Mouse (Mus musculus): Measurements from ENCODE around the gene Iqcf3. TPM values are rescaled to one million over a fixed set of nuclear protein-coding genes. Genes with fewer than 3 reads are reported as not detected.

The Iqcf3 gene
- polyA plus RNA-seq, 1 experiment from 2014 or later = not detected

DNA sequence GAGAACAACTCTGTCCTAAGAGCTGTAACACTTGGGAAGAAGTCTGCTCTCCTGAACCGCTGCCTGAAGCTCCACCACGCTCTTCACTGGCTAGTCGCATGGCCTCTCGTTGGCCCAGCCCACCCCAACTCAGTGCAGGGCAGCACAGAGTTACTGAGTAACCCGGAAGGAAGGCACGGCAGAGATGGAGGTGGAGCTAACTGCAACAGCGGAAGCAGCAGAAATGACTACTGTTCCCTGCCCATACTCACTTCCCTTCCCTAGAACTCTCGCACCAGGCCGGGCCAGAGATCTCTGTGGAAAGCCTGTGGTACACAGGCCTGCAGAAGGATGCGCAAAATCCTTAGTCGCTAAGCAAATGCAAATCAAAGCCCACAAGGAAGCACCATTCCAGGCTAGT lies 5.0 kb upstream of the Iqcf3 start:
- no peaks in the 10 kb centered on the region; the same call in 1 of the 2 replicates for H3K4me1 ChIP-seq (replicated peaks)
- H3K4me2 ChIP-seq = no peak overlapping the region
- ATAC-seq (ENCODE audit: low read depth) = no peak
- no peak overlapping the region for H3K27ac ChIP-seq (replicated peaks)
- H3K9ac ChIP-seq = no peak overlapping the region
- no peaks in the 10 kb centered on the region for H3K9me3 ChIP-seq
- WGBS = 45% methylated on average over 11 of the region's 11 CpGs
- H3K27me3 ChIP-seq = no peaks in the 10 kb centered on the region
- no peak overlapping the region for H3K4me3 ChIP-seq
- H3K36me3 ChIP-seq = no peaks in the 10 kb centered on the region

DNA sequence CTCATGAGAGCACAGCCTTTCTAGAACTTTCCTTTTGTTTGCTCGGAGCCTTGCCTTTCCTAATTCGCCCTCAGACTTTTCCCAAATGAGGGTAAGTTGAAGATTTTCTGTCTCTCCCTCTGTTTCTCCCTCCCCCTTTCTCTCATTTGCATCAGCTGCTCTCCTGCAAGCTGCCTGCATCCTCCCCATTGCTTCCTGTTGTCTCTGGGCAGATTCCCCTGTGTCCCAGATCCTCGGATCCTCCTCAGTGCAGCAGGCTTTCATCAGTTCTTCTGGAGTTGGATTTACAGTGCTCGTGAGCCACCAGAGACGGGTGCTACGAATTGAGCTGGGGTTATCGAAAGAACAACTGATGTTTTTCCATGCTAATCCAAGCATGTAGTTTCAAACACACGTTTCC lies 2.6 kb upstream of the Iqcf3 start:
- Histone ChIP-seq H3K27ac (replicated peaks) (no peak overlapping the region), H3K4me3 (no peak overlapping the region), H3K9ac (no peak overlapping the region), H3K27me3 (no peaks in the 10 kb centered on the region), H3K4me1 (replicated peaks) (no peaks in the 10 kb centered on the region; the same call in 1 of the 2 replicates), H3K9me3 (no peaks in the 10 kb centered on the region), H3K4me2 (no peak overlapping the region), H3K36me3 (no peaks in the 10 kb centered on the region)
- no peak for ATAC-seq (ENCODE audit: low read depth)
- 78% methylated on average over 8 of the region's 8 CpGs for WGBS

DNA sequence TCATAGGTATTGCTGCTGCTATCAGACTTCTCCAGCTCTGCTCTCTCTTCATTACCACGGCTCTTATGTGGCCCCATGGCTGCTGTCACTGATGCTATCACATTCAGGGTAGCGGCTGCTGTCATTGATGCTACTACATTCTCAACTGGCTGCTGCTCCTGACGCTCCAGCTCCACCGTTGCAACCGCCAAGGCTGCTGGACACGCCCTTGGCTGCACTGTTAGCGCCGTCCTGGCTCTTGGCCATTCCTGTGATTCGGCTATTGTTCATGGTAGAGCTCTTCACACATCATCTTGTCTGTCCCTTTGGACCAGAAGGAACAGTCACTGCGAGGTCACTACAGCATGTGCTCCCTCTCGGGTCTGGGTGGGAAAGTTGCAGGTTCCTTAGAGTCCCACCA lies 860 bp upstream of the Iqcf3 start:
- ATAC-seq (ENCODE audit: low read depth) = no peak
- WGBS = 91% methylated on average over 11 of the region's 11 CpGs
- H3K4me1 ChIP-seq (replicated peaks) = no peaks in the 10 kb centered on the region; the same call in 1 of the 2 replicates
- H3K27ac ChIP-seq (replicated peaks) = no peak overlapping the region
- no peaks in the 10 kb centered on the region for H3K27me3 ChIP-seq
- H3K9ac ChIP-seq = no peak overlapping the region
- no peaks in the 10 kb centered on the region for H3K9me3 ChIP-seq
- no peaks in the 10 kb centered on the region for H3K36me3 ChIP-seq
- H3K4me3 ChIP-seq = no peak overlapping the region
- no peak overlapping the region for H3K4me2 ChIP-seq

DNA sequence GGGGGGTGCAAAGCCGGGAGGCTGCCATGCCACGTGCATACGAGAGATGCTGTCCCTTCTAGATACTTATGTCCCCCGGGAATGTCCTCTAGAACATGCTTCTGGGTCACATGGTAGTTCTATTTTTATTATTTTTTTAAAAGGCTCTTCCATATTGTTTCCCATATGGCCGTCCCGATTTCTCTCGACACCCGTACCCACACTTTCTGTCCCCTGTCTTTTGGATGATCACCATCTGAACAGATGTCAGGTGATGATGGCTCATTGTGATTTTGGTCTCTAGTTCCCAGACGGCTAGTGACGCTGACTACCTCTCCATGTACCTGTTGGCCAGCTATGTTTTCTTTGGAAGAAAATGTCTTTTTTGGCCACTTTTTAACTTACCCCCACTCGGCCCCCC lies 26.5 kb downstream of the Iqcf3 start:
- no peaks in the 10 kb centered on the region for H3K4me1 ChIP-seq (replicated peaks)
- WGBS = 92% methylated on average over 11 of the region's 11 CpGs
- no peaks in the 10 kb centered on the region for H3K9me3 ChIP-seq
- H3K27me3 ChIP-seq = no peaks in the 10 kb centered on the region
- H3K4me2 ChIP-seq = no peak overlapping the region
- H3K36me3 ChIP-seq = no peaks in the 10 kb centered on the region
- H3K9ac ChIP-seq = no peak overlapping the region
- H3K27ac ChIP-seq (replicated peaks) = no peak overlapping the region
- no peak for ATAC-seq (ENCODE audit: low read depth)
- no peak overlapping the region for H3K4me3 ChIP-seq

DNA sequence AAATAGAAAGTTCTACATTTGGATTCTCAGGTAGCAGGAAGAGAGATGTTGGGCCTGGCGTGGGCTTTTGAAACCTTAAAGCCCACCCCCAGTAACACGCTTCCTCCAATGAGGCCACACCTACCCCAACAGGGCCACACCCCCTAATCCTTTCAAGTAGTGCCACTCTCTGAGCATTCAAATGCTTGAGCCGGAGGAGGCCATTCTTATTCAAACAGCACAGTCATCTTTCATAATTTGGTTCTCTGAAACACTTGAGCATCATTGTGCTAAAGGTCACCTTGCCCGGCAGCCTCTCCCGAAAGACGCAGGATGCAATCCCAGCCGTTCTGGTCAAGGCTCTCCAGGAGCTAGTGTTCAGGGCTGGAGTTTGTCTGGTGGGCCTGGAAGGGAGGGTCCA lies 27.1 kb downstream of the Iqcf3 start:
- no peaks in the 10 kb centered on the region for H3K27me3 ChIP-seq
- no peaks in the 10 kb centered on the region for H3K36me3 ChIP-seq
- ATAC-seq (ENCODE audit: low read depth) = no peak
- no peak overlapping the region for H3K4me2 ChIP-seq
- no peaks in the 10 kb centered on the region for H3K4me1 ChIP-seq (replicated peaks)
- H3K27ac ChIP-seq (replicated peaks) = no peak overlapping the region
- 89% methylated on average over 7 of the region's 7 CpGs for WGBS
- no peaks in the 10 kb centered on the region for H3K9me3 ChIP-seq
- no peak overlapping the region for H3K4me3 ChIP-seq
- H3K9ac ChIP-seq = no peak overlapping the region

DNA sequence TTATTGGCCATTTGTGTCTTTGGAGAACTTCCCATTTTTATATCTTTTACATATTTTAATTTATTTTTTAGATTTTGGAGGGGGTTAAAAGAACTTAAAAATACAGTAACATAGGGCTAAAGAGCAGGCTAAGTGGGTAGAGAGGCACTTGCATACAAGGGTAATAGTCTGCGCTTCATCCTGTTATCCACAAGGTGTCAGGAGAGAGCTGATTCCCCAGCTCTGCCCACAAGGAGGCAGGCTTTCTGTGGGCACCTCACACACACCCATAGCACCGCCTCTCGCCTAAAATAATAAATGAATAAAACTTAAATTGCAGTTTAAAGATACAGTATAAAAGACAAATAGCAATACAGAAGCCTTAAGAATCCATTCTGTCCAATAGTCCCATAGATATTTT lies 29.6 kb downstream of the Iqcf3 start:
- ATAC-seq (ENCODE audit: low read depth) = no peak
- Histone ChIP-seq H3K36me3 (no peaks in the 10 kb centered on the region), H3K9ac (no peak overlapping the region), H3K4me1 (replicated peaks) (no peaks in the 10 kb centered on the region), H3K4me2 (no peak overlapping the region), H3K27ac (replicated peaks) (no peak overlapping the region), H3K27me3 (no peaks in the 10 kb centered on the region), H3K9me3 (no peaks in the 10 kb centered on the region), H3K4me3 (no peak overlapping the region)
- 30% methylated on average over 3 of the region's 3 CpGs for WGBS

DNA sequence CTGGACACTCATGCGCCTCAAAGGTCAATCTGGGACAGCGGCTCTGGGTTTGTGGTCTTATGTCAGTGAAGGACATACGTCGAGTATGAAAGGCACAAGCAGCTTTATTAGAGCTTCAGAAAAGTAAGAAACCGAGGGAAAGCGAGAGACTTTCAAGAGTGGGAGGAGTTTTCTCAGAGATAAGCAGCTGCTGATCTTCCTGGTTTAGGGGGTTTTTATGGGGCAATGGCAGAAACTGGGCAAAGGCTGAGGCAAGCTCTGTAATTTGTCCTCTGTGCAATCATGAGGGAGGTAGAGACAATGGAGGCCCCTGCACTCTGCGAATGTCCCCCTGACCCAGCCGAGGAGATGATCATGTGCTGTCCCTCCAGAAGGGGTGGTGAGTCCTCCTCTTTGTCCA lies 41.5 kb downstream of the Iqcf3 start:
- WGBS = 76% methylated on average over 8 of the region's 8 CpGs
- Histone ChIP-seq H3K4me1 (replicated peaks) (no peaks in the 10 kb centered on the region), H3K36me3 (no peaks in the 10 kb centered on the region), H3K27ac (replicated peaks) (no peak overlapping the region), H3K9ac (no peak overlapping the region), H3K9me3 (no peaks in the 10 kb centered on the region), H3K27me3 (no peaks in the 10 kb centered on the region), H3K4me2 (no peak overlapping the region), H3K4me3 (no peak overlapping the region)
- no peak for ATAC-seq (ENCODE audit: low read depth)

DNA sequence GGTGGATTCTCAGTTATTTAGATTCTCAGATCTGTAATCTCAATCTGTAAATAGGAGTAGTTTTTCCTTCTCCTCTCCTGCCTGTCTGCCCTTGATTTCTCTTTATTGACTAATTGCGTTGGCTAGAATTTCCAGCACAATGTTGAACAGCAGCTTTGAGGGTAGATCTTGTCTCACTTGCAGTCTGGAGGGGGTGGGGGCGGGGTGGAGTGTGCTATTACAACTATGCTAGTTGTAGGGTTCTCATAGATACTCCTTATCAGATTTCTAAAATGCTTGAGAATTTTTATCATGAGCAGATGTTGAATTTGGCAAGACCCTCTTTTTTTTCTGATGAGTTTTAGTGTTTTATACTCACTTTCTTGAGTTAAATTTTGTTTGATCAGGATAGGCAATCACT lies 42.0 kb downstream of the Iqcf3 start:
- Histone ChIP-seq H3K4me1 (replicated peaks) (no peaks in the 10 kb centered on the region), H3K36me3 (no peaks in the 10 kb centered on the region), H3K9ac (no peak overlapping the region), H3K27ac (replicated peaks) (no peak overlapping the region), H3K27me3 (no peaks in the 10 kb centered on the region), H3K9me3 (no peaks in the 10 kb centered on the region), H3K4me3 (no peak overlapping the region), H3K4me2 (no peak overlapping the region)
- 78% methylated on average over 2 of the region's 2 CpGs for WGBS
- no peak for ATAC-seq (ENCODE audit: low read depth)

DNA sequence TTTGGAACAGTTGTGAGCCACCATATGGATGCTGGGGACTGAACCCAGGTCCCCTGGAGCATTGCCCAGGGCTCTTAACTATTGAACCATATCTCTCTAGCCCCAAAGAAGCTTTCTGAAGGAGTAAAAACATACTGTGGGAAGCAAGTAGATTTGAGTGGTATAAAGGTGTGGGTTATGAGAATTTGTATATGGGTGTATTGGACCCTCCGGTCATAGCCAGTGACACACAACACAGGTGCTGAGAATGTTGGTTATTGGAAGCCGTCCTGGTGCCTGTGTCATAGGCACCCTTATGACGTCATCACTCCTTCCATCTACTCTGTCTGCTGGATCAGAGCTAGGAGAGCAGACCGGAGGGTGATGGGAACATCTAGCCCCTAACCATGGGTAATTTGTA lies 47.2 kb downstream of the Iqcf3 start, which contains the start of gene Iqcf5:
TSS of gene Iqcf5 (plus strand) at position 301 of the 400 bp plus-strand sequence.
- H3K27ac ChIP-seq (replicated peaks) = no peak within 1 kb of the TSS
- no peak within 1 kb of the TSS for H3K9ac ChIP-seq
- no peak for ATAC-seq (ENCODE audit: low read depth)
- H3K36me3 ChIP-seq = no peaks in the 10 kb centered on the region
- 86% methylated on average over 4 of the region's 4 CpGs for WGBS
- no peaks in the 10 kb centered on the region for H3K27me3 ChIP-seq
- H3K4me2 ChIP-seq = no peak within 1 kb of the TSS
- H3K4me1 ChIP-seq (replicated peaks) = no peaks in the 10 kb centered on the region
- H3K4me3 ChIP-seq = no peak within 1 kb of the TSS
- no peaks in the 10 kb centered on the region for H3K9me3 ChIP-seq

DNA sequence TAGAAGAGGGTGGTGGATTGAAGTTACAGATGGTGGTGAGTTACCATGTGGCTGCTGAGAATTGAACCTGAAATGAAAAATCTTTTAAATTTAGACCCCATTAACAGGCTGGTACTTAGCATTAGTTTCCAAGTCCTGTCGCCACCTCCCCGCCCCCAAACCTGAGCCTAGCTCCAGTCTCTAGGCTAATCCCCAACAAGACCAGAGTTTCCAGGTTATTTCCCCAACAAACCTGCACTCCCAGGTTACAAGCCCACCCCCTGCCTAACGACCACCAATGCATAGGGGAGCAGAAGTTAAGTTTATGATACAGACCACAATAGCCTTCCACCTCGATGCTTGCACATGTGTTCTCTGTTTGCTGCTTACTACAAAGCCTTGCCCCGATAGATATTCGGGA lies 47.9 kb downstream of the Iqcf3 start:
- H3K4me3 ChIP-seq = no peak overlapping the region
- no peaks in the 10 kb centered on the region for H3K27me3 ChIP-seq
- H3K4me1 ChIP-seq (replicated peaks) = no peaks in the 10 kb centered on the region
- no peaks in the 10 kb centered on the region for H3K9me3 ChIP-seq
- no peaks in the 10 kb centered on the region for H3K36me3 ChIP-seq
- ATAC-seq (ENCODE audit: low read depth) = no peak
- no peak overlapping the region for H3K4me2 ChIP-seq
- H3K27ac ChIP-seq (replicated peaks) = no peak overlapping the region
- WGBS = 74% methylated on average over 6 of the region's 6 CpGs
- no peak overlapping the region for H3K9ac ChIP-seq

DNA sequence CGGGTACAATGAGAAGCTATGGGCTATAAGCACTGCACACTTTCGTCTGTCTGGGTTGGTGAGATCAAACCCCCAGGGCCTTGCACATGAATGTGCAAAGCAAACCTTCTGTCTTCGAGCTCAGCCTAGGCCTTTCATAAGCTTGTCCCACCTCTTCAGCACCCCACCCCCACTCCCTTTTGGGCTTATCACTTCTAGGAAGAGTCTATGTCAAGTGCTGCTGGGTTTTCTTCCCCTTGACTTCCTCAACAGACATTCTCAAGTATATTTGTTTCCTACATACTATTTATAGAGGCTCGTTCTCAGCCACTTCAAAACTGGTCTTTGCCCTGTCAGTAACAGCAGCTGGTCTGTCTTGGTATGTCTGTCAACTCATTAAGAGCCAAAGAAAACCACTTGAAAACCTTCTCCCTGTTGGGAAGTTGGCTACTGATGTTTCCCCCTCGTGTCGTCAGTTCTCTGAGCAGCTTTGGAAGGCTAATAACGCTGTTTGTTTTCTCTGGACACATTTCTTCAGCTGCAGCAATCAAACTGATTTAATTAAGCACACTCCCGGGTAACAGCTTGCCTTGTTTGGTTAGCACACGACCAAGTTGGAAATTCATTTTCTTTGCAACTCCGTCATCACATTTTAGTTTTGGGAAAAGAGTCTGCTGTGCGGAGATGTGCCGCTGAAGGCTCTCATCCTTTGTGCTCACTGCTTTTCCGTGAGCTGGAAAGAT lies 48.5 kb downstream of the Iqcf3 start:
- Histone ChIP-seq H3K27ac (replicated peaks) (no peak overlapping the region), H3K4me3 (no peak overlapping the region), H3K9ac (no peak overlapping the region), H3K36me3 (no peaks in the 10 kb centered on the region), H3K9me3 (no peaks in the 10 kb centered on the region), H3K4me2 (no peak overlapping the region), H3K4me1 (replicated peaks) (no peaks in the 10 kb centered on the region), H3K27me3 (no peaks in the 10 kb centered on the region)
- 73% methylated on average over 13 of the region's 13 CpGs for WGBS
- ATAC-seq (ENCODE audit: low read depth) = no peak

DNA sequence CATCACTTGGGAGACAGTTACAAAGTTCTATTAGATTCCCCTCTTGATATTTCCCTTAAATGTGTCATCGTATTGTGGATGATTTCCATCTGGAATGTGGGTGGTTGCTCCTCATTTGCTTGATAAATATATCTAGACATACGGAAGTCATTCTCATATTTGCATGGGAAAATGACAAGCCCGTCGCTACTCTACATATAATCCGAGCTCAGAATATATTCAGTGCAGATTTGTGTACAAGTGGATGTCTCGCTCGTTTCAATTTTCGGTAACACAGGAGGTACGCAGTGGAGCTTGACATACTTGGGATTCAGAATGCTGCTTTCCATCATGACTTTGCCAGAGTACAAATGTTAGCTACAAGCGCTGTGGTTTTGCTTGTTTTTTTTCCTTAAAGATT lies 52.1 kb downstream of the Iqcf3 start:
- no peaks in the 10 kb centered on the region for H3K27me3 ChIP-seq
- H3K9ac ChIP-seq = no peak overlapping the region
- 95% methylated on average over 10 of the region's 10 CpGs for WGBS
- H3K4me2 ChIP-seq = no peak overlapping the region
- no peaks in the 10 kb centered on the region for H3K4me1 ChIP-seq (replicated peaks)
- no peaks in the 10 kb centered on the region for H3K36me3 ChIP-seq
- H3K4me3 ChIP-seq = no peak overlapping the region
- no peaks in the 10 kb centered on the region for H3K9me3 ChIP-seq
- H3K27ac ChIP-seq (replicated peaks) = no peak overlapping the region
- no peak for ATAC-seq (ENCODE audit: low read depth)

DNA sequence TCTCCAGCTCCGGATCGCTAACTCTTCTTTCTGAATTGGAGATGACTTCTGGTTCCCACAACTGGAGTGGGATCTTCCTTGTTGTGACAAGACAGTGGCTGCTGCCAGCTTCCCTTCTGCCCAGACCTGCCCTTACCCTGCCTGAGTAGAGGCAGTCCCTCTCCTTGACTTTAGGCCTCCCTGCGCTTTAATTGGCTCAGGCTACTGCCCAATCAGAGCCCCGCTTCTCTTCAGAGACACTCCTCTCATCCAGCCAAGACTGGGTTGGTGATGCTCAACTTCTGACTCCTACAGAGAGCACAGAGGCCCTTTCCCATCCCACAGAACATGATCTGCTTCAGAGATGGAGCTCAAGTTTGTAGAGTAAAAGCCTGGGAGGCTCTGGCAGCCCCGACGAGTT lies 57.2 kb downstream of the Iqcf3 start:
- Histone ChIP-seq H3K4me2 (no peak overlapping the region), H3K27ac (replicated peaks) (no peak overlapping the region), H3K4me1 (replicated peaks) (no peaks in the 10 kb centered on the region), H3K36me3 (no peaks in the 10 kb centered on the region), H3K27me3 (no peaks in the 10 kb centered on the region), H3K9me3 (no peaks in the 10 kb centered on the region), H3K4me3 (no peak overlapping the region), H3K9ac (no peak overlapping the region)
- WGBS = 79% methylated on average over 6 of the region's 6 CpGs
- no peak for ATAC-seq (ENCODE audit: low read depth)

All from neural tube, embryonic 13.5 days (tissue).